27 mouse cellular contexts compared by ENCODE assay signal in genomic region chr9:70245040-70245439, GRCm38 (mm10). TPM values are rescaled to one million over a fixed set of nuclear protein-coding genes. Genes with fewer than 3 reads are reported as not detected.
DNase-seq lines count a peak whose midpoint lies in the region; ATAC-seq and TF ChIP-seq lines count a peak whose summit lies in the region.
"Had no signal": no experiment of that assay in that cellular context is flagged by ENCODE, and none has a peak within 500 bp of the region (broad histone marks: within the 10 kb centered on the region; RNA-seq: fewer than 3 reads in every experiment).

No protein-coding gene starts in this region.

- ATAC-seq in liver, embryonic 12.5 days: no peak
- ATAC-seq: forebrain, embryonic 15.5 days had no signal

- H3K79me2 ChIP-seq in liver, adult 2 months (ENCODE audit: control insufficient read depth, insufficient read depth, low read length): peaks cover 28% of the 10 kb centered on the region

- peak overlapping the region; percentile 99 for H3K27ac ChIP-seq in liver, adult 2 months (replicated peaks; ENCODE audit: insufficient read depth, low read depth, low read length)
- no peak overlapping the region for H3K27ac ChIP-seq in liver, embryonic 12.5 days
- H3K27ac ChIP-seq: embryonic facial prominence, embryonic 10.5 days; embryonic facial prominence, embryonic 13.5 days; forebrain, embryonic 12.5 days; forebrain, embryonic 15.5 days; heart, embryonic 15.5 days; hindbrain, embryonic 14.5 days had no signal

- no peak overlapping the region; the same call in 1 of the 2 replicates for H3K4me3 ChIP-seq in liver, adult 2 months (ENCODE audit: insufficient read depth, low read depth, low read length)
- no peak overlapping the region for H3K4me3 ChIP-seq in liver, embryonic 12.5 days
- H3K4me3 ChIP-seq: embryonic facial prominence, embryonic 10.5 days; embryonic facial prominence, embryonic 13.5 days; erythroblast, embryonic 14.5 days; forebrain, embryonic 12.5 days; forebrain, embryonic 15.5 days; heart, embryonic 12.5 days; heart, embryonic 15.5 days had no signal

- TF ChIP-seq POLR2A in liver, adult 2 months (IDR thresholded peaks at IDR 0.05; ENCODE audit: extremely low read depth, insufficient read depth, low read length): no peak

- H3K4me2 ChIP-seq in liver, embryonic 12.5 days: no peak overlapping the region
- H3K4me2 ChIP-seq: embryonic facial prominence, embryonic 13.5 days; forebrain, embryonic 12.5 days; forebrain, embryonic 15.5 days; heart, embryonic 12.5 days; heart, embryonic 15.5 days; hindbrain, embryonic 14.5 days had no signal

- no peaks in the 10 kb centered on the region for H3K9me3 ChIP-seq in liver, embryonic 12.5 days (replicated peaks)
- H3K9me3 ChIP-seq: embryonic facial prominence, embryonic 10.5 days; forebrain, embryonic 15.5 days; heart, embryonic 15.5 days had no signal

- DNase-seq in adrenal gland, adult 2 months: peak; percentile 34
- DNase-seq in adrenal gland, adult 8-10 months: no peak
- peak; percentile 95 for DNase-seq in liver, adult 2 months (ENCODE audit: extremely low read depth, low read depth, low spot score)
- peak; percentile 24 for DNase-seq in A20 (ENCODE audit: low read depth, low spot score)
- DNase-seq in induced T-regulatory cell, adult 2 months (ENCODE audit: low read depth): peak; percentile 55
- no peak for DNase-seq in layer of hippocampus, postnatal 25 days (ENCODE audit: extremely low spot score in 1 of 2, low spot score in 1 of 2)
- no peak for DNase-seq in heart, postnatal 14 days
- DNase-seq: adrenal gland, postnatal 14 days; cerebellum, adult 11-12 months; cerebellum, adult 8-10 months; cerebellum, postnatal 10 days; cerebellum, postnatal 36 days; embryo, embryonic 11 days; gastrocnemius, postnatal 25 days; heart, adult 18-20 months; heart, postnatal 10 days; heart, postnatal 4 days; kidney, adult 11 months had no signal

- no peaks in the 10 kb centered on the region for H3K36me3 ChIP-seq in liver, adult 2 months (ENCODE audit: control insufficient read depth, insufficient read depth, low read length)
- no peaks in the 10 kb centered on the region for H3K36me3 ChIP-seq in liver, embryonic 12.5 days
- H3K36me3 ChIP-seq: embryonic facial prominence, embryonic 10.5 days; embryonic facial prominence, embryonic 13.5 days; forebrain, embryonic 12.5 days; forebrain, embryonic 15.5 days; heart, embryonic 12.5 days; heart, embryonic 15.5 days had no signal

- H3K27me3 ChIP-seq in liver, adult 2 months (ENCODE audit: control insufficient read depth, insufficient read depth, low read length): no peaks in the 10 kb centered on the region
- H3K27me3 ChIP-seq in liver, embryonic 12.5 days (replicated peaks): no peaks in the 10 kb centered on the region
- H3K27me3 ChIP-seq: embryonic facial prominence, embryonic 13.5 days; forebrain, embryonic 12.5 days; forebrain, embryonic 15.5 days; heart, embryonic 12.5 days; heart, embryonic 15.5 days had no signal

- intact Hi-C loops in heart, postnatal 14 days (cut with DNase I): no loop called here

- H3K4me1 ChIP-seq in liver, adult 2 months (ENCODE audit: control insufficient read depth, insufficient read depth, low read length): peaks cover 32% of the 10 kb centered on the region
- peaks cover 8% of the 10 kb centered on the region; the same call in 1 of the 2 replicates for H3K4me1 ChIP-seq in liver, embryonic 12.5 days

- TF ChIP-seq CTCF in liver, adult 2 months (IDR thresholded peaks at IDR 0.05; ENCODE audit: low read depth, low read length): no peak

- peak overlapping the region; percentile 66 for H3K9ac ChIP-seq in liver, adult 2 months (ENCODE audit: low read depth, low read length)
- no peak overlapping the region for H3K9ac ChIP-seq in liver, embryonic 12.5 days
- H3K9ac ChIP-seq: embryonic facial prominence, embryonic 13.5 days; forebrain, embryonic 12.5 days; forebrain, embryonic 15.5 days; heart, embryonic 12.5 days; heart, embryonic 15.5 days; hindbrain, embryonic 14.5 days had no signal

- WGBS in liver, adult 2 months: 27% methylated on average over 9 of the region's 9 CpGs
- 66% methylated on average over 9 of the region's 9 CpGs for WGBS in liver, embryonic 12.5 days (ENCODE audit: insufficient replicate concordance)

RNA-seq across cellular contexts. Expression of gene Myo1e, which starts 37.9 kb away (rescaled TPM):
- 10 to 100 TPM; 23.4 to 29.3 TPM for total RNA-seq in adrenal gland, adult 2 months (2021)
- polyA plus RNA-seq in adrenal gland, adult 2 months (2012; rRNA removed): 3.1 and 4.2 TPM in 2 replicates
- 10 to 100 TPM; 23.3 to 30.4 (median 30.2) TPM for total RNA-seq in adrenal gland, adult 8-10 months (2022)
- total RNA-seq in liver, adult 2 months (2014; rRNA removed): 25.1 and 27.2 TPM in 2 replicates
- polyA plus RNA-seq in liver, adult 2 months (2012; rRNA removed): 9.2 and 11.2 TPM in 2 replicates
- polyA plus RNA-seq in liver, embryonic 12.5 days (2016; fragmentation: Nextera tagmentation; extraction: Ambion mirVana): 4.0 and 4.2 TPM in 2 replicates
- total RNA-seq in layer of hippocampus, postnatal 25 days (2021): 1 to 10 TPM; 8.9 TPM
- 10 to 100 TPM; 14.6 to 17.6 TPM for total RNA-seq in heart, postnatal 14 days (2021)

Comparison
In these comparisons a context has a peak if more than half of its experiments do, and no peak if none do; other contexts are left out.
1. DNase-seq: peak in adrenal gland, adult 2 months (single experiment), liver, adult 2 months (single experiment), A20 (single experiment) and induced T-regulatory cell, adult 2 months (single experiment); none in adrenal gland, adult 8-10 months (single experiment), layer of hippocampus, postnatal 25 days (0 of 2) and heart, postnatal 14 days (0 of 2).